Mouse (Mus musculus) c-Kit-positive CD71-positive TER-119-positive erythroid progenitor cells, embryonic 14.5 days (primary cell): ENCODE measurements around the gene Cpne1.

Experiments
- DNase-seq: peaks from one replicate; pipeline ENCODE4 v3.0.0-alpha.2; 2013; ENCODE audit warnings: low spot score

The Cpne1 gene

DNA sequence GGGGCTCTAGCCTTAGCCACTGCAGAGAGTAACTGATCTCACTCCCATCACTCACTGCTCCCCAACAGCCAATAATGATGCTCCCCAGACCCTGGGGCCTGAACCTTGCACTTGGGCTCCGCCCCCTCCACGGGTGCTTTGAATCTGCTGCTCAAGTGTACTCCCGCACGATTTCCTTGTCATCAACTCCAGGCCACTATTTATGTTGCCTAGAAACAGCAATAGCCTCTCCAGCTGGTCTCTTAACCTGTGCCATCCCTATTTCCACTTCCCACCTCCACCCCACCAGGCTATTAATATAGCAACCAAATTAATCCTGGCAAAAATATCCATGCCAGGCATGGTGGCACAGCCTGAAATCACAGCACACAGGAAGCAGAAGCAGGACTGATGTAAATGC is 32.1 kb downstream of the Cpne1 start:
- DNase-seq = no peak

DNA sequence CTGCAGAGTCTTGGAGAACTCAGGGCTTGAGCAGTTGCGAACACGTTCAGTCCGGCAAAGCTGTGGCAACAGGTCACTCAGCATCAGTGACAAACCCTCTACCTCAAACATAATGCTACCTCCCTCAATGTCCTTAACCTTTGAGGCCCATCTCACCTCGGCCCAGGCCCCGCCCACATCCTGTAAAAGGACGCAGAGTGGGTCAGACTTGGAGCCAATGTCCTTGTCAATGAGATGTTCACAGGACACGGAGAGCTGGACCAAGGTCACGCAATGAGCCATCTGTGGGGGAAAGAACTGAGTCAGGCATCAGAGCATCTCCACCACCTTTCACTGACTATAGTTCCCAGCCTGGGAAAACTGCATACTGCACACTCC is 32.6 kb downstream of the Cpne1 start:
- no peak for DNase-seq

DNA sequence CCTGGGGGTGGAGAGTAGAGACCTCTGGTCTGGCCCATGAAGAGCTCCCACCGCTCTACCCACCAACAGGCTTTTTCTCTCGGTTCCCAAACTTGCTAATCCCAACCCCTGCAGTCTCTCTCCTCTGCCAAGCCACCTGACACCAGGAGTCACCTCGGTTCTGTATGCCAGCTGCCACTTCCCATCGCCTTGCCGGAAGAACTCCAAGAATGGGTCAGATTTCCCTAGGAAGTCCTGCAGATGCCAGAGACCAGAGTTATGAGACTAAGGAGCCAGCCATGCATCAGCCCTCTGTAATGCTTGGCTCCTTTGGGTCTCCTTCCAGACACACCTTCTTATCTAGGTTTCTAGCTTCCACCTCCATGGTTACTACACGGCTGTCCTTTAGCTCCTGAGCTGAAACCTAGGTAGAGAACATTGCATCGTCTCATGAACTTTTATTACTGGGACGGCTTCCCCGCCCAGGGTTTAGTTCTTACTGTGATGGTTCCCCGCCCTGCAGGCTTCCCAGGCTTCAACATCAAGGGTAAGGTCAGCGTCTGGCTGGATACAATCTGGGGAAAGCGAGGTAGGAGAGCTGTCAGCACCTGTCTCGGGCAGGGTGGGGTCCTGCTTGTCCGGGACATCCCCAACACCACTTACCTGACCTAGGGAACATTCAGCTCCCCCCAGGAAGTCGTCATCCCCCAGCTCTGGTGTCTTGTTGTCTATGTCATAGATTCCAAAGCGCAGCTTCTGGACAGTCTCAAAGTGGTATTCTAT is 33.2 kb downstream of the Cpne1 start:
- no peak for DNase-seq

- DNase-seq = no peak
These were observed 34.3 kb downstream of the Cpne1 start for GRCm38 (mm10) chr2:156077461-156077860.

DNA sequence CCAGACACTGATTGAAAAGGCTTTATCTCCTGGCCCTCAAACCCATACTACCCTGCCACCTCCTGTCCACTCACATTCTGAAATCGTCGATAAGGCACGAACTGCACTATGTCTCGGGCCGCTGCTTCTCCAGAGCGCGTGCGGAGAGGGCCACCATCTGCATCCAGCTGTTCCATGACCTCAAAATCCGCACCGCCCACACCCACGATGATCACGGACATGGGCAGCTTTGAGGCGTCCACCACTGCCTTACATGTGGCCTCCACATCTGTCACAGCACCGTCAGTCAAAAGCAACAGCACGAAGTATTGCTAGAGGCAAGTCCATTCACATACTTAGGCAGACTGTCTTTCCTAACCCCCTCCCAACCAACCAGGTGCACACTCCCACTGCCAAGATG is 38.0 kb downstream of the Cpne1 start:
- no peak for DNase-seq

GRCm38 (mm10) chr2:156071236-156071635 is 40.5 kb downstream of the Cpne1 start:
- DNase-seq = no peak

DNA sequence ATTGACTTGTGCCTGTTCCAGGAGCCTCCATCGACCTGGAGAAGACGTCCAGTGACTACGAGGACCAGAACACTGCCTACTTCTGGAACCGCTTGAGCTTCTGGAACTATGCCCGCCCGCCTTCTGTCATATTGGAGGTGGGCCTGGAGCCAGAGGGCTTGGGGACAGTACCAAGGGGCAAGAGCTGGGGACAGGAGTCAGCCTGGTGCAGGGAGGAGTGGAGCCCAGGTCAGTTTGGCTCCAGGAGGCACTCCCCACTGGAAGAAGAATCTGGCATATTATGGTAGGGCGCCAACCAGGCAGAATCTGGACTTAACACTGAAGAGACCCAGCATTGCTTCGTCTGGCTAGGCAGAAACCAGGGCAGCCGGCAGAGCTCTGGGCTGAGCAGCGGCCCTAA is 43.8 kb downstream of the Cpne1 start:
- DNase-seq = no peak

GRCm38 (mm10) chr2:156066126-156066525 is 45.6 kb downstream of the Cpne1 start:
- DNase-seq = no peak

GRCm38 (mm10) chr2:156065099-156066041 is 46.4 kb downstream of the Cpne1 start, which contains the start of gene Spag4:
Gene Spag4 (plus strand): TSS chr2:156065175.
- peak; percentile 72 for DNase-seq

GRCm38 (mm10) chr2:156052816-156053215 is 58.9 kb downstream of the Cpne1 start, which contains the start of gene Fer1l4:
Gene Fer1l4 (minus strand): TSS chr2:156052947.
- DNase-seq = no peak

- DNase-seq = no peak
These were observed 63.8 kb downstream of the Cpne1 start for GRCm38 (mm10) chr2:156047929-156048328.

- no peak for DNase-seq
These were observed 68.9 kb downstream of the Cpne1 start for GRCm38 (mm10) chr2:156042903-156043302.

- DNase-seq = no peak
These were observed 72.4 kb downstream of the Cpne1 start for GRCm38 (mm10) chr2:156039390-156039789.

- DNase-seq = peak; percentile 28
These were observed 86.3 kb downstream of the Cpne1 start for GRCm38 (mm10) chr2:156025482-156025881.
